Mouse (Mus musculus): ENCODE data around the gene Ucn.
A peak's percentile ranks its signal among the peaks of the same experiment; 100 is the strongest.

The Ucn gene

DNA sequence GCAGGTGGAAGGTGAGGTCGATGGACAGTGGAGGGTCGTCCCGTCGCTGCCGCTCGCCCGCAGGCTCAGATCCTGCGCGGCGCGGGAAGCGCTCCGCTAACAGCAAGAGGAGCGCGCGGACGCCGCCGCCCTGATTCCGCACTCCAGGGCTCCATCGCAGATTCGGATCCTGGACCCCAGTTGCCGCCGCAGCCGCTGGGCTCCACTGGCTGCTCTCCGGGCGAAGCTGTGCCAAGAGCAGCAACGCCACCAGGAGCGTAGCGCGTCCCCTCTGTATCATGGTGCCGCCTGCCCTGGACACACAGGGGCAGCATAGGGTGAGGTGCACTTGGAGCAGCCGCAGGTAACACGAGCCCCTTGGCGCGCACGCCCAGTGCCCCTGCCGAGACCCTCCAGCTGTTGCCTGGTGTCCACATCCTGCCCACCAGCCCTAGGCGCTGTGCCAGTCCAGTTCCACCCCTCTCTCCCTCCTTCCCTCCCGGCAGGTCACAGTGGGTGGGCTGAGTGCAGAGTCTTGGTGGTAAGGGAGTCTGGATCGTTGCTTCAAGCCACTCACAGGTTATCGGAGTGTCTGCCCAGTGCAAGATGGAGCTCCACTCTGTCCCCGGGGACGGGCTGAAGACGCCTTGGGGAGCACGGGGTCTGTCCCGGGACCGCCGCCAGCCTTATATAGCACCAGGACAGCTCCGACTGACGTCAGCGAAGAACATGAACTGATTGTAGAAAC is at the start of gene Ucn:
Gene Ucn (minus strand): TSS at position 589 of the 727 bp plus-strand sequence.
- Histone ChIP-seq H3K36me3 (ENCODE audit: insufficient read depth, low read length) (peaks cover 10% of the 10 kb centered on the region), H3K4me3 (replicated peaks; ENCODE audit: low read length) (peak within 1 kb of the TSS; percentile 81), H3K4me1 (replicated peaks; ENCODE audit: low read depth, low read length) (peaks cover 34% of the 10 kb centered on the region), H3K27me3 (ENCODE audit: insufficient read depth, low read length) (peaks cover 61% of the 10 kb centered on the region), H3K9me3 (ENCODE audit: low read length) (no peaks in the 10 kb centered on the region)
- TF ChIP-seq CTCF (conservative IDR thresholded peaks at IDR 0.05; ENCODE audit: low read length) (no peak), NANOG (IDR thresholded peaks at IDR 0.05; ENCODE audit: borderline replicate concordance, low read length) (no peak), POU5F1 (IDR thresholded peaks at IDR 0.05; ENCODE audit: borderline replicate concordance, low read length) (no peak)

DNA sequence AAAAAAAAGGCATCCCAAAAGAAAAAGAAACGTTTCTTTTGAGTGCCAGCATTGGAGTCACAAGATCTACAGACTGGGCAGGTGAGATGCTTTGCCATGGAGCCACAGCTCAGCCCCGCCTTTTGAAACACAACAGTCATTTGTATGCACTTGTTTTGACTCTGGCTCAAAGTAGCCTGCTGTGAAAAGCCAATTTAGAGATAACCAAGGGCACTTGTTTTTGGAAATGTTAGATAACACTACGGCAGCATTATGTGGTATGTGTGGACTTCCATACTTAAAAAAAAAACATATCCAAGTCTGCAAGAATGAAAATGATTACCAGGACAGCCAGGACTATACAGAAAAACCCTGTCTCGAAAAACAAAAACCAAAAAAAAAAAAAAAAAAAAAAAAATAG is 45.0 kb upstream of the Ucn start:
- Histone ChIP-seq H3K36me3 (ENCODE audit: insufficient read depth, low read length) (peaks cover 23% of the 10 kb centered on the region), H3K27me3 (ENCODE audit: insufficient read depth, low read length) (no peaks in the 10 kb centered on the region), H3K9me3 (ENCODE audit: low read length) (no peaks in the 10 kb centered on the region), H3K4me3 (replicated peaks; ENCODE audit: low read length) (no peak overlapping the region), H3K4me1 (replicated peaks; ENCODE audit: low read depth, low read length) (peaks cover 31% of the 10 kb centered on the region)
- TF ChIP-seq CTCF (conservative IDR thresholded peaks at IDR 0.05; ENCODE audit: low read length) (no peak), NANOG (IDR thresholded peaks at IDR 0.05; ENCODE audit: borderline replicate concordance, low read length) (no peak), POU5F1 (IDR thresholded peaks at IDR 0.05; ENCODE audit: borderline replicate concordance, low read length) (no peak)

DNA sequence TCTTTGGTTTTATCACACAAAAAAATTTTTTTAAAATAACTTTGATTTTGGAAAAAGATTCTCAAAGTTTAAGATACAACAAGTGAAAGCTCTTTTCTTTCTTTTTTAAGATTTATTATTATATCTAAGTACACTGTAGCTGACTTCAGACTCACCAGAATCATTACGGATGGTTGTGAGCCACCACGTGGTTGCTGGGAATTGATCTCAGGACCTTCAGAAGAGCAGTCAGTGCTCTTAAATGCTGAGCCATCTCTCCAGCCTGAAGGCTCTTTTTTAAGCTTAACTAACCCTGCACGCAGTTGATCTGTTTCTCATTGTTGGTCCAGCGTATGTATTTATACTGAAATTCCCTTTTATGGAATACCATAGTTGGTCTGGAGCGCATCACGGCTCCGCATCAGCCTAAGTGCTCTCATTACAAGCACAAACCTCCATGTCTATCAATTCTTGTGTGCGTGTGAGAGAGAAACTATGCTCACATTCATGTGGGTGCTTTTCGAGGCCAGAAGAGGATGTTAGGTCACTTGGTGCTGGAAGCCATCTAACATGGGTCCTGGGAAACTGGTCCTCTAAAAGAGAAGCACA is 42.6 kb upstream of the Ucn start:
- Histone ChIP-seq H3K9me3 (ENCODE audit: low read length) (no peaks in the 10 kb centered on the region), H3K36me3 (ENCODE audit: insufficient read depth, low read length) (peaks cover 17% of the 10 kb centered on the region), H3K4me3 (replicated peaks; ENCODE audit: low read length) (peak overlapping the region; percentile 100), H3K4me1 (replicated peaks; ENCODE audit: low read depth, low read length) (peaks cover 51% of the 10 kb centered on the region), H3K27me3 (ENCODE audit: insufficient read depth, low read length) (no peaks in the 10 kb centered on the region)
- no peak for TF ChIP-seq POU5F1 (IDR thresholded peaks at IDR 0.05; ENCODE audit: borderline replicate concordance, low read length)
- TF ChIP-seq NANOG (IDR thresholded peaks at IDR 0.05; ENCODE audit: borderline replicate concordance, low read length): no peak
- no peak for TF ChIP-seq CTCF (conservative IDR thresholded peaks at IDR 0.05; ENCODE audit: low read length)

- Histone ChIP-seq H3K4me3 (replicated peaks; ENCODE audit: low read length) (peak within 1 kb of the TSS; percentile 100), H3K4me1 (replicated peaks; ENCODE audit: low read depth, low read length) (peaks cover 56% of the 10 kb centered on the region), H3K36me3 (ENCODE audit: insufficient read depth, low read length) (peaks cover 28% of the 10 kb centered on the region), H3K27me3 (ENCODE audit: insufficient read depth, low read length) (no peaks in the 10 kb centered on the region), H3K9me3 (ENCODE audit: low read length) (no peaks in the 10 kb centered on the region)
- no peak for TF ChIP-seq NANOG (IDR thresholded peaks at IDR 0.05; ENCODE audit: borderline replicate concordance, low read length)
- TF ChIP-seq POU5F1 (IDR thresholded peaks at IDR 0.05; ENCODE audit: borderline replicate concordance, low read length): no peak
- TF ChIP-seq CTCF (conservative IDR thresholded peaks at IDR 0.05; ENCODE audit: low read length): no peak
Measured at GRCm38 (mm10) chr5:31179766-31180630, 41.4 kb upstream of the Ucn start, which contains the start of the genes Gm29609 and Gtf3c2. TSS of gene Gm29609 (minus strand) at chr5:31179911. TSS of gene Gtf3c2 (minus strand) at chr5:31180144.

DNA sequence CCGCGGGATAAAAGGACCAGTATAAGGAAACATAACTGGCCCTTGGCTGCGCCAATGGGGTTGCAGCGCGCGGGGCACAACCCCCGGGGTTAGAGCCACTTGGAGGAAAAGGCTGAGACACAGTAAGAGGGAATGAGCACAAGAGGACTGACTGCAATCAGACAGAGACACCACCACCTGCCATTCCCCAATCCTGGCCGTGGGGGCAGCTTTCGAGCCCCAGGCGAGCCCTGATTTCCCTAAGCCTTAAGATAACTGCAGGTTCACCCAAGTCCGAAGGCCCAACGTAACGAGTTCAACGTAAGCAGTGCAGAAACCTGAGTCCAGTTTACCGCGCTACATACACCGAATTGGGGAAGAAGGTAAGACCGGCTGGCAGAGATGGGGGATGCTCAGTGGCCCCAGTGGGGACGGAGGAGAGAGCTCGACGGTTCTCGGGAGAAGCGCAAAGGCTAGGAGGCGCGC is 40.7 kb upstream of the Ucn start:
- H3K4me1 ChIP-seq (replicated peaks; ENCODE audit: low read depth, low read length): peaks cover 61% of the 10 kb centered on the region
- no peak for TF ChIP-seq CTCF (conservative IDR thresholded peaks at IDR 0.05; ENCODE audit: low read length)
- TF ChIP-seq NANOG (IDR thresholded peaks at IDR 0.05; ENCODE audit: borderline replicate concordance, low read length): no peak
- no peak for TF ChIP-seq POU5F1 (IDR thresholded peaks at IDR 0.05; ENCODE audit: borderline replicate concordance, low read length)
- peak overlapping the region; percentile 100 for H3K4me3 ChIP-seq (replicated peaks; ENCODE audit: low read length)
- H3K36me3 ChIP-seq (ENCODE audit: insufficient read depth, low read length): peaks cover 34% of the 10 kb centered on the region
- H3K27me3 ChIP-seq (ENCODE audit: insufficient read depth, low read length): no peaks in the 10 kb centered on the region
- H3K9me3 ChIP-seq (ENCODE audit: low read length): no peaks in the 10 kb centered on the region

DNA sequence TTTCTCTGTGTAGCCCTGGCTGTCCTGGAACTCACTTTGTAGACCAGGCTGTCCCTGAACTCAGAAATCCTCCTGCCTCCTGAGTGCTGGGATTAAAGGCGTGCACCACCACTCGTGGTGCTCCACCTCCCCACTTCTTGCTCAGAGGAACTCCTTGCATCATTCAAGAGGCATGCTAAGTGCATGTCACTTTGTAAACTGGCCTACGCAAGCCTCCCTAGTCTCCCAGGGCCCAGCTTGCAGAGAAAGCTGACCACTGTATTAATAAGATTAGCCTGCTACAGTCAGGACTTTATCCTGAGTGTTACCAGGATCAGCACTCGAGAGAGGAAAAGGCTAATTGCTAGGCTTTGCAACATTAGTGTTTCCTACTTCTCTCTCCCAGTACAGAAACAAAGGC is 30.0 kb upstream of the Ucn start:
- H3K4me3 ChIP-seq (replicated peaks; ENCODE audit: low read length): no peak overlapping the region
- H3K9me3 ChIP-seq (ENCODE audit: low read length): no peaks in the 10 kb centered on the region
- peaks cover 19% of the 10 kb centered on the region for H3K4me1 ChIP-seq (replicated peaks; ENCODE audit: low read depth, low read length)
- H3K36me3 ChIP-seq (ENCODE audit: insufficient read depth, low read length): peaks cover 98% of the 10 kb centered on the region
- H3K27me3 ChIP-seq (ENCODE audit: insufficient read depth, low read length): no peaks in the 10 kb centered on the region
- no peak for TF ChIP-seq CTCF (conservative IDR thresholded peaks at IDR 0.05; ENCODE audit: low read length)
- no peak for TF ChIP-seq NANOG (IDR thresholded peaks at IDR 0.05; ENCODE audit: borderline replicate concordance, low read length)
- TF ChIP-seq POU5F1 (IDR thresholded peaks at IDR 0.05; ENCODE audit: borderline replicate concordance, low read length): no peak

- peaks cover 21% of the 10 kb centered on the region for H3K4me1 ChIP-seq (replicated peaks; ENCODE audit: low read depth, low read length)
- H3K4me3 ChIP-seq (replicated peaks; ENCODE audit: low read length): no peak overlapping the region
- peaks cover 100% of the 10 kb centered on the region for H3K36me3 ChIP-seq (ENCODE audit: insufficient read depth, low read length)
- no peaks in the 10 kb centered on the region for H3K27me3 ChIP-seq (ENCODE audit: insufficient read depth, low read length)
- TF ChIP-seq POU5F1 (IDR thresholded peaks at IDR 0.05; ENCODE audit: borderline replicate concordance, low read length) (no peak), CTCF (conservative IDR thresholded peaks at IDR 0.05; ENCODE audit: low read length) (no peak), NANOG (IDR thresholded peaks at IDR 0.05; ENCODE audit: borderline replicate concordance, low read length) (no peak)
- H3K9me3 ChIP-seq (ENCODE audit: low read length): no peaks in the 10 kb centered on the region
Measured at GRCm38 (mm10) chr5:31164878-31165277, 26.2 kb upstream of the Ucn start.

- H3K4me1 ChIP-seq (replicated peaks; ENCODE audit: low read depth, low read length): peaks cover 14% of the 10 kb centered on the region; the same call in 1 of the 2 replicates
- H3K9me3 ChIP-seq (ENCODE audit: low read length): no peaks in the 10 kb centered on the region
- no peaks in the 10 kb centered on the region for H3K27me3 ChIP-seq (ENCODE audit: insufficient read depth, low read length)
- H3K4me3 ChIP-seq (replicated peaks; ENCODE audit: low read length): no peak overlapping the region
- H3K36me3 ChIP-seq (ENCODE audit: insufficient read depth, low read length): peaks cover 100% of the 10 kb centered on the region
- TF ChIP-seq NANOG (IDR thresholded peaks at IDR 0.05; ENCODE audit: borderline replicate concordance, low read length): no peak
- no peak for TF ChIP-seq POU5F1 (IDR thresholded peaks at IDR 0.05; ENCODE audit: borderline replicate concordance, low read length)
- no peak for TF ChIP-seq CTCF (conservative IDR thresholded peaks at IDR 0.05; ENCODE audit: low read length)
Measured at GRCm38 (mm10) chr5:31162462-31162861, 23.8 kb upstream of the Ucn start.

All from E14TG2a.4 (cell line).